Mouse (Mus musculus): Measurements from ENCODE around the gene Mical3.

Gene Mical3

GRCm38 (mm10) chr6:121130773-121131172, at the start of gene Mical3:
TSS of gene Mical3 (minus strand) at chr6:121130999.
- DNase-seq (ENCODE audit: low read depth, low spot score): peak; percentile 92

DNA sequence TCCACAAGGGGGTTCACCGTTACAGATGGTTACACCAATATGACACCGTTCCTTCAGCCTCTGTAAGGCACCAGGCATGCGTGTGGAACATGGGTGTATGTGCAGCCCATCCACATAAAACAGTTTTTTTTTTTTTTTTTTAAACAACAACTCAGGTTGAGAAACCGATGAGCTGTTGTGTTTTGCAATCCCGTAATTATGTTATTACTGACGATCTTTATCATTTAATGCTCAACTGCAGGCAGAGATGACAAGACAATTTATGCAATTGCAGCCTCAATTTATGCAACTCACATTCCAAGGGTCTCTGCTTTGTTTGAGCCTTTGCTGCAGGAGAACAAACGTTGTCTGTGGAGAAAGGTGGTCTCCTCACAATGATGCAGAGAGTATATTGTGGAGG, 49.0 kb upstream of the Mical3 start:
- no peak for DNase-seq (ENCODE audit: low read depth, low spot score)

GRCm38 (mm10) chr6:121178700-121179358, 48.0 kb upstream of the Mical3 start:
- peak; percentile 87 for DNase-seq (ENCODE audit: low read depth, low spot score)

GRCm38 (mm10) chr6:121177118-121177708, 46.4 kb upstream of the Mical3 start:
- no peak for DNase-seq (ENCODE audit: low read depth, low spot score)

- DNase-seq (ENCODE audit: low read depth, low spot score): no peak
Observed at GRCm38 (mm10) chr6:121176731-121177098, 45.9 kb upstream of the Mical3 start.

- no peak for DNase-seq (ENCODE audit: low read depth, low spot score)
Observed at GRCm38 (mm10) chr6:121176011-121176730, 45.4 kb upstream of the Mical3 start.

DNA sequence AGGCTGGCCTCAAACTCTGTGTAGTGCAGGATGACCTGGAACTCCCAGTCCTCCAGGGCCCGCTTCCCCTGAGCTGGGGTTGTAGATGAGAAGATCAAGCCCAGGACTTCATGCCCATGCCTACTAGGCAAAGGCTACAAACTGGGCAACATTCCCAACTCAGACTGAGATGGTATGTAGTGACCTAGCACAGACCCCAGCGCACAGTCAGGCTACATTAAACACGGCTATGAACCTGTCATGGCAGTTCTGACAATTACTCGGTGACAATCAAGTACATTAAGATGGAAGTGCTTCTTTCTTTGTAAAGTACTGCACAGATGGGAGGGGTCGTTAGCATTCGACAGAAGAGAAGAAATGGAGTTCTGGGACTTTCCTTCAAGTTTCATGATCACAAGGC, 44.0 kb upstream of the Mical3 start:
- DNase-seq (ENCODE audit: low read depth, low spot score): no peak

DNA sequence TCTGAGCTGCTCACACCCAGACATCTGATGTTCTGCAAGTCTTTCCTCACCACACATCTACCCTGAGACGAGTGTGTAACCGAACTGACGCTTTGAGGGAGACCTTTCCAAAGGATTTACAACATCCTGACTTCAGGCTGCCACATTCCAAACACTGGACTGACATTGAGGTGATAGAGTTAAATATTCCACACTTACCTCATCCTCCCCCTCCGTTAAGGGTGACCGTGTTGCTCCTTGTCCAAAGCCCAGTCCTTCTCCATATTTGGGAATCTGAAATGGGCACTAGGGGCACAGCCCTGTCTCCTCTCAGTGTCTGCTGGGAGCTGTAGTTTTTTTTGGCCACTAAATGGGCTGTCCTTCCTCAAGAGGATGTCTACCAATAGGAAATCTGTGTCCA, 42.7 kb upstream of the Mical3 start:
- DNase-seq (ENCODE audit: low read depth, low spot score): no peak

DNA sequence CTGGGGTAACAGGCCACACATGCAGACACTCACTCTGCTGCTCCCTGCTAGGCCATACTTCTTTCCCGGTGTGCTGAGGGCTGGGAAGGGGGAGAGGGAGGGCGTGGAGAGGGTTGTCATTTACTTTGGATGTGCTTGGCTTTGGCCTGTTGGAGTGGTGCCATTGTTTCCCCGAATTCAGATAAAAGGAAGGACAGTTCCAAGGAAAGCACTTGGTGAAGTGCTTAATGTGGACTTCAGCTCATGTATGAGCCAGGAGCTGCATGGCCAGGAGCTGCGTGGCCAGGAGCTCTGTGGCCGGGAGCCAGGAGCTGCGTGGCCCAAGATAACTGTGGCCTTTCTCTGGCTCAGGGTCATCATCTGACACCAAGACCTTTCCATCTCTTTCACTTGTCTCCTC, 40.3 kb upstream of the Mical3 start:
- no peak for DNase-seq (ENCODE audit: low read depth, low spot score)

DNA sequence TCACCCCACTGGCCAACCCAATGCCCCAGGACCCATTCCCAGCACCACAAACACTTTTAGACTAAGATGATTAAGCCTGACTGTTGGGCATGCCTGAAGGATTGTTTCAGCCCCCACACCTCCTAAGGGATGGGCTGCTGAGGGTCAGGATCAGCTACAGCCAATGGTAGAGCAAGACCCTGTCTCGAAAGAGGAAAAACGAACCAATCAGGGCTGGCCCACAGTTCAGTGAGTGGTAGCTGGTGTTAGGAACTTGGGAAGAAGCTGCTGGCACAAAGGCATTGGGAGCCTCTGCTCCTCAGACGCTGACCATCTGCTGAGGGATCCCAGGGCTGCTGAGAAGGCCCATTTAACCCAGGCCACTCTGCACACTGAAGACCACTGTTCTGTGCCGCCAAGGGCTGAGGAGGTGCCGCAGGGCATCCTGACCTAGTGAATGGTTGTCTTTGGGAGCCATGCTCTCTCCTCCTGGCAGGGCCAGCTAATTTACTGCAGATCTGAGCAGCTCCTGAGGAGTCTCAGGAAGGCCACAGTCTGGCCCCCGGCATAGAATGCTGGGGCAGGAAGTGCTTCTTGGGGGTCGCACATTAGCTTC, 36.7 kb upstream of the Mical3 start:
- no peak for DNase-seq (ENCODE audit: low read depth, low spot score)

GRCm38 (mm10) chr6:121166098-121166552, 35.3 kb upstream of the Mical3 start:
- no peak for DNase-seq (ENCODE audit: low read depth, low spot score)

GRCm38 (mm10) chr6:121162616-121163015, 31.8 kb upstream of the Mical3 start:
- DNase-seq (ENCODE audit: low read depth, low spot score): no peak

DNA sequence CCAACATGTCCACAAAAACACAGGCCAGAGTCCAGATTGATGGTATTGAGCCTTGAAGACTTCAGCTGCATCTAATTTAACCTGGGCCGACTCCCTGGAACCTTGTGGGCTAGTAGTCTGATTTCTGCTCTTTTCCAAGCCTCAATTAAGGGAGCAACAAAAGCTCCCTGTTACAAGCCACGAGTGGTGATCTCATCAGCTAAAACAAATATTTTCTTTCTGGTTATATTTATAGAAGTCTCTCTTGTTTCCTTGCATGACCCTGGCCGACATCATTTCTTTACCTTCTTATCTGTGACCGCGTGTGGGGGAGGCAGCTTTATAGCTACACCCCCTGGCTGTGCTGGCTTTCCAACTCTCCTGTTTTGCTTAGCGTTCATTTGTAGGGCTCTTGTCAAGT, 29.3 kb upstream of the Mical3 start:
- no peak for DNase-seq (ENCODE audit: low read depth, low spot score)

DNA sequence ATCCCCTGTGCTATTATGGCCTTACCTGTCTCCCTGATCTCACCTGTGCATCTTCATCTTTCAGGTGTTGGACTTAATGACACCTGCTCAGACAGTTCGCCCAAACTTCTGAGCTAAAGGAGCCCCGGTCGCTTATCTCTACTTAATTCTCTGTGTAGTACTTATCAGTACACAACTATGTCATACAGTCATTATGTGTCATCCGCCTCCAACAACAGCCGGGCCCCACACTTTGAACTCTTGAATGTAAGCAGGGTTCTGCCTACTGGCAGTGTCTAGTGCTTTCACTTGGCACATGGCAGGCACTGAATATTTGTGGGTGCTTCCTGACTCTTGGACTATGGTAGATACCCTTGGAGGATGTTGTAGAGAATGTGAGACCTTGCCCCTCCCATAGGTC, 28.8 kb upstream of the Mical3 start:
- DNase-seq (ENCODE audit: low read depth, low spot score): no peak

DNA sequence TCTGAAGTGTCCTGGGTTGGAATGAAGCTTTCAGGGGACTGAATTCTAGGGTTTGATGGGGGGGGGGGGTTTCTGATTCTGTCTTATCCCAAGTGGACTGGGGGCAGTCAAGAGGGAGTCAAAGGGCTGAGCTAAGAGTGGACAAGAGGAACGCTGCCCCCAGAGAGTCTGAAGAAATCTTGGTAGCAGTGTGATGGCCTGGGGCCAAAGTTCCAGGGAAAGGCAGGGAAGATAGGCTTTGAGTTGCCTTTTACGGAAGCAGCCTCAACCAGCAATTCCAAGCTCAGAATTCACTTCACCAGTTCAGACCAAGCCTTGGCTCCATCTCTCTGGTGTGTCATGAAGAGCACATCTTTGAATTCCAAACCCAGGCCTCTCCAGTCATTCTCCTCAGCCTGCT, 25.2 kb upstream of the Mical3 start:
- no peak for DNase-seq (ENCODE audit: low read depth, low spot score)

GRCm38 (mm10) chr6:121154451-121155300, 23.9 kb upstream of the Mical3 start:
- peak; percentile 57 for DNase-seq (ENCODE audit: low read depth, low spot score)

GRCm38 (mm10) chr6:121153177-121153576, 22.4 kb upstream of the Mical3 start:
- no peak for DNase-seq (ENCODE audit: low read depth, low spot score)

DNA sequence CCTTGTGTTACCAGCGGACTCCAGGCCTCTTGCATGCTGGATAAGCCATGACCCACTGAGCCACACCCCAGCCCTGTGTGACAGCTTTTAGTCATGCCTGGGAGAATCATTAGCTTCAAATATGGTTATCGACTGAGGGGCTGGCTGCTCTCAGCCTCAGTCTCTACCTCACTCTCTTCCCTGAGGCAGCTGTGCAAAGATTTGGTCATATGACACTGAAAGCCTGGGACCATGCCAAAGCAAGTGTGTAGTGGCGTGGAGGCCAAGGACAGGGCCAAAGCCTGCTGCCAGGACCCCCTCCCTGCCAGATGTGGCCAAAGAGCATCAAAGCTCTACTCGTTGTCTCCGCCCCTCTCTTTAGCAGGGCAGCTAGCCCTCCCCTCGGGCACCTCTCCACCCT, 20.9 kb upstream of the Mical3 start:
- no peak for DNase-seq (ENCODE audit: low read depth, low spot score)

DNA sequence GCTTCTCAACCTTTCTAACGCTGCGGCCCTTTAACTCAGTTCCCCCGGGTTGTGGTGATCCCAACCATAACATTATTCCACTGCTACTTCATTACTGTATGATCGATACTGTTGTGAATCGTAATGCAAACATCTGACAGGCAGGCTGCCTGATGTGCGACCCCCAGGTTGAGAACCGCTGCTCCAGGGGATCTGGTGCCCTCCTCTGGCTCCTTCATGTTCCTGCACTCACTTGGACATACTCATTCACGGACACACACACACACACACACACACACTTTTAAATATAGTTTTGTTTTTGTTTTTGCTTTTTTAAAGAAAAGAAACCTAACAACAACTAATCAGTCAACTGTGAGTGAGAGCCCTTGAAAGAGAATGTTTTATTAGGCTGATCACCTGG, 19.3 kb upstream of the Mical3 start:
- DNase-seq (ENCODE audit: low read depth, low spot score): no peak

GRCm38 (mm10) chr6:121149420-121149819, 18.6 kb upstream of the Mical3 start:
- DNase-seq (ENCODE audit: low read depth, low spot score): no peak

- no peak for DNase-seq (ENCODE audit: low read depth, low spot score)
Observed at GRCm38 (mm10) chr6:121148360-121148759, 17.6 kb upstream of the Mical3 start.

DNA sequence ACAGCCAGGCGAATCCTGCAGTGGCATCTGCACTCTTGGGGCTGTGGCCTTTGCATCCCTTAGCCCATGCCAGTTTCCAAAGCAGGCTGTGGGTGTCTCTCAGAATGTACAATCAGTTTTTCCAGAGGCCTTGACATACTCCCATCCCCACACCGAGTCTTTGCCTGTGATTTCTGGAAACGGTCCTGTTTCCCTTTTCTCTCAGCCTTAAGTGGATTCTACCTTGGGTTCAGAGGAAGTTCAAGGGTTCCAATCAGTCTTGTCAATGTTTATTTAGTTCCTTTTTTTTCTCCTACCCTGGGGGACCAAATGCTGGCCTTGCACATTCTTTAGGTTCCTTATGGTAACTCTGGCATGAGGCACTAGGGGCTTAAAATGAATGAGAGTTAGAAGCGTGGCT, 16.0 kb upstream of the Mical3 start:
- DNase-seq (ENCODE audit: low read depth, low spot score): no peak

Data from brain, adult 2 months (tissue).